Mouse (Mus musculus): ENCODE measurements around the gene Rps27.

The Rps27 gene

GRCm38 (mm10) chr3:90190859-90191510, 22.5 kb downstream of the Rps27 start:
- no peak for DNase-seq (ENCODE audit: extremely low read depth, insufficient read length, low spot score)

- no peak for DNase-seq (ENCODE audit: extremely low read depth, insufficient read length, low spot score)
These were observed 29.9 kb downstream of the Rps27 start for GRCm38 (mm10) chr3:90183581-90183980.

- no peak for DNase-seq (ENCODE audit: extremely low read depth, insufficient read length, low spot score)
These were observed 33.9 kb downstream of the Rps27 start for GRCm38 (mm10) chr3:90179566-90179965.

All from 3134 (cell line).